Mouse (Mus musculus): ENCODE results near the gene Efna5.

DNA sequence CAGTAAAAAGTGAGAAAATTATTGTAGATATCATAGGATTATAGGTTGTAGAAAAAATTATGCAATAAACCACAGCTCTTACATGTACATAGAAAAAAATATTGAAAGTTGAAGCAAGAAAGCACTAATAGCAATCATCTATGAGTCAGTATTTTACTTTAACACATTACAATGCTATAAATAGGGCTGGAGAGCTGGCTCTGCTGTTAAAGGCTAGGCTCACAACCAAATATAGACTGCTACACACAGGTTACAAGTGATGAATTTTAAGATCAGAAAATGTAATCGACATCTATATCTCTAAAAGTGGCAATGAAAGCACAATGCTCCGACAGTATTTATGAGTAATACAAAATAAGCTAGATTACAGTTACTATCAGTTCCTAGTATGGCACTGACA, 125.5 kb downstream of the Efna5 start:
- TF ChIP-seq POLR2A (IDR thresholded peaks at IDR 0.05; ENCODE audit: borderline replicate concordance, insufficient read depth, low read length) = no peak
- TF ChIP-seq CTCF (IDR thresholded peaks at IDR 0.05; ENCODE audit: borderline replicate concordance, insufficient read depth, low read depth, low read length) = no peak

Measured in cerebellum, adult 2 months (tissue).